Mouse (Mus musculus) lung, postnatal 0 days (tissue): ENCODE measurements around the gene Megf6.

ENCODE experiments used
- CTCF ChIP-seq: IDR thresholded peaks from 2 replicates; pipeline ENCODE4 v1.5.1; 2016; ENCODE audit warnings: antibody characterized with exemption, mild to moderate bottlenecking
- EP300 ChIP-seq: IDR thresholded peaks from 2 replicates; pipeline ENCODE4 v1.6.1; 2016; ENCODE audit warnings: antibody characterized with exemption, mild to moderate bottlenecking, control low read depth

DNA sequence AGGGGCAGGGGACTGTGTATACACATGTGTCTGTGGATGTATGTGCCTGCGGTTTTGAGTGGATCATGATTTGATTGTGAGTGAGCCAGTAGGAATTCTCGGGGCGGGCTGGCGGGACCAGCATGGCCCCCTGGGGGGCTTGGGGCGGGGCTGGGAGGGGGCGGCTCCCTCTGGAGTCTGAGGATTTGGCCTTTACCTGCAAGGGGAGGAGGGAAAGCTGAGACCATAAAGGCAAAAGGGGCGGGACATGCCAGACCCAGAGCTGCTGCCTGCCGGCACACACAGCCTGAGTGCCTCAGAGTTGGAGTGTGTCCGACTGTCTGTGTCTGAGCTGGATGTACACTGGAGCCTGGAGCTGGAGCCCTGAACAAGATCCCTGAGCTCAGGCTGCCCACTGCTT lies 66.8 kb downstream of the Megf6 start:
- no peak for TF ChIP-seq CTCF
- no peak for TF ChIP-seq EP300
